Mouse (Mus musculus): ENCODE data around the gene Zfand3. TPM values are rescaled to one million over a fixed set of nuclear protein-coding genes. Genes with fewer than 3 reads are reported as not detected.
A peak's percentile ranks its signal among the peaks of the same experiment; 100 is the strongest.

The Zfand3 gene
- total and polyA plus RNA-seq, 2 experiments: 46.7 to 63.3 TPM

- DNase-seq (ENCODE audit: extremely low read depth, low read depth, low spot score): no peak
- peaks cover 2% of the 10 kb centered on the region; the same call in 1 of the 2 replicates for H3K36me3 ChIP-seq (ENCODE audit: control insufficient read depth, insufficient read depth, low read length)
- no peaks in the 10 kb centered on the region for H3K27me3 ChIP-seq (ENCODE audit: control insufficient read depth, insufficient read depth, low read length)
- no peak overlapping the region for H3K9ac ChIP-seq (ENCODE audit: low read depth, low read length)
- peaks cover 14% of the 10 kb centered on the region for H3K4me1 ChIP-seq (ENCODE audit: control insufficient read depth, insufficient read depth, low read length)
- peaks cover 56% of the 10 kb centered on the region for H3K79me2 ChIP-seq (ENCODE audit: control insufficient read depth, insufficient read depth, low read length)
- H3K27ac ChIP-seq (replicated peaks; ENCODE audit: insufficient read depth, low read depth, low read length): no peak overlapping the region
- WGBS: 88% methylated on average over 19 of the region's 21 CpGs
- no peak overlapping the region for H3K4me3 ChIP-seq (ENCODE audit: insufficient read depth, low read depth, low read length)
- no peak for TF ChIP-seq CTCF (IDR thresholded peaks at IDR 0.05; ENCODE audit: low read depth, low read length)
- no peak for TF ChIP-seq POLR2A (IDR thresholded peaks at IDR 0.05; ENCODE audit: extremely low read depth, insufficient read depth, low read length)
Observed at GRCm38 (mm10) chr17:30195591-30196183, 191.2 kb downstream of the Zfand3 start.

GRCm38 (mm10) chr17:30196401-30197279 lies 192.1 kb downstream of the Zfand3 start:
- no peak for TF ChIP-seq POLR2A (IDR thresholded peaks at IDR 0.05; ENCODE audit: extremely low read depth, insufficient read depth, low read length)
- no peak for TF ChIP-seq CTCF (IDR thresholded peaks at IDR 0.05; ENCODE audit: low read depth, low read length)
- Histone ChIP-seq H3K27ac (replicated peaks; ENCODE audit: insufficient read depth, low read depth, low read length) (no peak overlapping the region), H3K27me3 (ENCODE audit: control insufficient read depth, insufficient read depth, low read length) (no peaks in the 10 kb centered on the region), H3K36me3 (ENCODE audit: control insufficient read depth, insufficient read depth, low read length) (peaks cover 2% of the 10 kb centered on the region; the same call in 1 of the 2 replicates), H3K4me3 (ENCODE audit: insufficient read depth, low read depth, low read length) (no peak overlapping the region), H3K4me1 (ENCODE audit: control insufficient read depth, insufficient read depth, low read length) (peaks cover 14% of the 10 kb centered on the region), H3K79me2 (ENCODE audit: control insufficient read depth, insufficient read depth, low read length) (peaks cover 53% of the 10 kb centered on the region), H3K9ac (ENCODE audit: low read depth, low read length) (no peak overlapping the region)
- WGBS: 81% methylated on average over 17 of the region's 17 CpGs
- DNase-seq (ENCODE audit: extremely low read depth, low read depth, low spot score): no peak

- Histone ChIP-seq H3K79me2 (ENCODE audit: control insufficient read depth, insufficient read depth, low read length) (peaks cover 51% of the 10 kb centered on the region), H3K4me3 (ENCODE audit: insufficient read depth, low read depth, low read length) (no peak overlapping the region), H3K27me3 (ENCODE audit: control insufficient read depth, insufficient read depth, low read length) (no peaks in the 10 kb centered on the region), H3K9ac (ENCODE audit: low read depth, low read length) (no peak overlapping the region), H3K4me1 (ENCODE audit: control insufficient read depth, insufficient read depth, low read length) (peaks cover 14% of the 10 kb centered on the region), H3K36me3 (ENCODE audit: control insufficient read depth, insufficient read depth, low read length) (peaks cover 2% of the 10 kb centered on the region; the same call in 1 of the 2 replicates), H3K27ac (replicated peaks; ENCODE audit: insufficient read depth, low read depth, low read length) (no peak overlapping the region)
- no peak for TF ChIP-seq CTCF (IDR thresholded peaks at IDR 0.05; ENCODE audit: low read depth, low read length)
- TF ChIP-seq POLR2A (IDR thresholded peaks at IDR 0.05; ENCODE audit: extremely low read depth, insufficient read depth, low read length): no peak
- WGBS: 78% methylated on average over 12 of the region's 12 CpGs
- DNase-seq (ENCODE audit: extremely low read depth, low read depth, low spot score): no peak
Observed at GRCm38 (mm10) chr17:30197280-30198030, 192.9 kb downstream of the Zfand3 start.

- DNase-seq (ENCODE audit: extremely low read depth, low read depth, low spot score): peak; percentile 58
- no peak overlapping the region for H3K4me3 ChIP-seq (ENCODE audit: insufficient read depth, low read depth, low read length)
- no peaks in the 10 kb centered on the region for H3K36me3 ChIP-seq (ENCODE audit: control insufficient read depth, insufficient read depth, low read length)
- H3K4me1 ChIP-seq (ENCODE audit: control insufficient read depth, insufficient read depth, low read length): peaks cover 14% of the 10 kb centered on the region
- H3K79me2 ChIP-seq (ENCODE audit: control insufficient read depth, insufficient read depth, low read length): peaks cover 52% of the 10 kb centered on the region
- no peak overlapping the region for H3K9ac ChIP-seq (ENCODE audit: low read depth, low read length)
- 41% methylated on average over 10 of the region's 10 CpGs for WGBS
- H3K27me3 ChIP-seq (ENCODE audit: control insufficient read depth, insufficient read depth, low read length): no peaks in the 10 kb centered on the region
- H3K27ac ChIP-seq (replicated peaks; ENCODE audit: insufficient read depth, low read depth, low read length): no peak overlapping the region
- no peak for TF ChIP-seq POLR2A (IDR thresholded peaks at IDR 0.05; ENCODE audit: extremely low read depth, insufficient read depth, low read length)
- TF ChIP-seq CTCF (IDR thresholded peaks at IDR 0.05; ENCODE audit: low read depth, low read length): no peak
Observed at GRCm38 (mm10) chr17:30198422-30198821, 193.9 kb downstream of the Zfand3 start.

GRCm38 (mm10) chr17:30199374-30200247 lies 195.1 kb downstream of the Zfand3 start:
- Histone ChIP-seq H3K4me1 (ENCODE audit: control insufficient read depth, insufficient read depth, low read length) (peaks cover 14% of the 10 kb centered on the region), H3K79me2 (ENCODE audit: control insufficient read depth, insufficient read depth, low read length) (peaks cover 55% of the 10 kb centered on the region), H3K4me3 (ENCODE audit: insufficient read depth, low read depth, low read length) (no peak overlapping the region), H3K9ac (ENCODE audit: low read depth, low read length) (no peak overlapping the region), H3K27me3 (ENCODE audit: control insufficient read depth, insufficient read depth, low read length) (no peaks in the 10 kb centered on the region), H3K27ac (replicated peaks; ENCODE audit: insufficient read depth, low read depth, low read length) (no peak overlapping the region), H3K36me3 (ENCODE audit: control insufficient read depth, insufficient read depth, low read length) (no peaks in the 10 kb centered on the region)
- DNase-seq (ENCODE audit: extremely low read depth, low read depth, low spot score): peak; percentile 37
- TF ChIP-seq POLR2A (IDR thresholded peaks at IDR 0.05; ENCODE audit: extremely low read depth, insufficient read depth, low read length) (no peak), CTCF (IDR thresholded peaks at IDR 0.05; ENCODE audit: low read depth, low read length) (no peak)
- WGBS: 65% methylated on average over 13 of the region's 13 CpGs
